Mouse (Mus musculus) retina, postnatal 7 days (tissue): ENCODE data around the gene U90926.
A peak's percentile ranks its signal among the peaks of the same experiment; 100 is the strongest.

ENCODE experiments used
- DNase-seq: peaks from one replicate; pipeline ENCODE4 v3.0.0-alpha.2; 2012; ENCODE audit warnings: low read depth, low spot score

U90926 gene

GRCm38 (mm10) chr5:92215308-92215707 lies at the start of gene U90926:
Gene U90926, minus strand, starts transcription at chr5:92215408.
- no peak for DNase-seq

- no peak for DNase-seq
Observed at GRCm38 (mm10) chr5:92263761-92264359, 48.7 kb upstream of the U90926 start.

- no peak for DNase-seq
Observed at GRCm38 (mm10) chr5:92262646-92263045, 47.4 kb upstream of the U90926 start.

- peak; percentile 82 for DNase-seq
Observed at GRCm38 (mm10) chr5:92256218-92256617, 41.0 kb upstream of the U90926 start, which contains the start of gene Ppef2. Gene Ppef2, minus strand, starts transcription at chr5:92256278.

GRCm38 (mm10) chr5:92254476-92254875 lies 39.3 kb upstream of the U90926 start:
- DNase-seq, result no peak

GRCm38 (mm10) chr5:92252797-92253343 lies 37.7 kb upstream of the U90926 start:
- peak; percentile 63 for DNase-seq

GRCm38 (mm10) chr5:92252031-92252430 lies 36.8 kb upstream of the U90926 start:
- DNase-seq, result no peak

- DNase-seq, result no peak
Observed at GRCm38 (mm10) chr5:92248614-92249013, 33.4 kb upstream of the U90926 start.

GRCm38 (mm10) chr5:92245483-92245882 lies 30.3 kb upstream of the U90926 start:
- no peak for DNase-seq

- no peak for DNase-seq
Observed at GRCm38 (mm10) chr5:92244900-92245299, 29.7 kb upstream of the U90926 start.

GRCm38 (mm10) chr5:92240769-92241168 lies 25.6 kb upstream of the U90926 start:
- DNase-seq, result no peak

GRCm38 (mm10) chr5:92239333-92240232 lies 24.4 kb upstream of the U90926 start:
- peak; percentile 49 for DNase-seq

- no peak for DNase-seq
Observed at GRCm38 (mm10) chr5:92234939-92235557, 19.8 kb upstream of the U90926 start.

- DNase-seq, result no peak
Observed at GRCm38 (mm10) chr5:92233366-92233765, 18.2 kb upstream of the U90926 start.

GRCm38 (mm10) chr5:92231836-92232235 lies 16.6 kb upstream of the U90926 start:
- DNase-seq, result no peak

GRCm38 (mm10) chr5:92230306-92230705 lies 15.1 kb upstream of the U90926 start:
- no peak for DNase-seq

GRCm38 (mm10) chr5:92229514-92229913 lies 14.3 kb upstream of the U90926 start:
- no peak for DNase-seq

- DNase-seq, result no peak
Observed at GRCm38 (mm10) chr5:92228776-92229175, 13.6 kb upstream of the U90926 start.

- no peak for DNase-seq
Observed at GRCm38 (mm10) chr5:92227782-92228181, 12.6 kb upstream of the U90926 start.

- DNase-seq, result no peak
Observed at GRCm38 (mm10) chr5:92220287-92220902, 5.2 kb upstream of the U90926 start.

- no peak for DNase-seq
Observed at GRCm38 (mm10) chr5:92219826-92220225, 4.6 kb upstream of the U90926 start.
